Mouse (Mus musculus) midbrain, embryonic 10.5 days (tissue): ENCODE data around the gene Pcolce. TPM values are rescaled to one million over a fixed set of nuclear protein-coding genes. Genes with fewer than 3 reads are reported as not detected.

Source experiments
- DNase-seq: peaks from one replicate; pipeline ENCODE4 v3.0.0-alpha.2; 2017; ENCODE audit warnings: low spot score
- H3K27ac ChIP-seq: fragments of 300-500 bp; sonication (generic); replicated peaks from 2 replicates; pipeline ENCODE4 v1.5.1; 2016; ENCODE audit warnings: mild to moderate bottlenecking
- H3K27me3 ChIP-seq: fragments of 300-500 bp; sonication (generic); 2 replicates; pipeline ENCODE4 v1.6.1; 2016; ENCODE audit warnings: low read depth, mild to moderate bottlenecking; ENCODE audit not compliant: poor library complexity, severe bottlenecking
- H3K36me3 ChIP-seq: fragments of 300-500 bp; sonication (generic); 2 replicates; pipeline ENCODE4 v1.6.1; 2016; ENCODE audit warnings: mild to moderate bottlenecking, moderate library complexity
- H3K4me1 ChIP-seq: fragments of 300-500 bp; sonication (generic); 2 replicates; pipeline ENCODE4 v1.6.1; 2016
- H3K4me3 ChIP-seq: fragments of 300-500 bp; sonication (generic); 2 replicates; pipeline ENCODE4 v1.5.1; 2016; ENCODE audit warnings: mild to moderate bottlenecking, moderate library complexity
- H3K9me3 ChIP-seq: fragments of 300-500 bp; sonication (generic); replicated peaks from 2 replicates; pipeline ENCODE4 v1.6.1; 2016; ENCODE audit warnings: mild to moderate bottlenecking
- WGBS: fragments of 180-500 bp; shearing (Covaris S2); methylation state at CpG from one replicate; pipeline ENCODE4 v1.1.7; 2016; 5-methylcytosine and 5-hydroxymethylcytosine counted together
- polyA plus RNA-seq: library from polyadenylated mRNA; unstranded; fragments of >200 nt; fragmentation: Nextera tagmentation; extraction: Ambion mirVana; gene quantifications from 2 replicates; pipeline ENCODE4 v1.2.1, GENCODE M21; 2016

Pcolce gene
- 61.4 and 68.2 TPM in 2 replicates for polyA plus RNA-seq

DNA sequence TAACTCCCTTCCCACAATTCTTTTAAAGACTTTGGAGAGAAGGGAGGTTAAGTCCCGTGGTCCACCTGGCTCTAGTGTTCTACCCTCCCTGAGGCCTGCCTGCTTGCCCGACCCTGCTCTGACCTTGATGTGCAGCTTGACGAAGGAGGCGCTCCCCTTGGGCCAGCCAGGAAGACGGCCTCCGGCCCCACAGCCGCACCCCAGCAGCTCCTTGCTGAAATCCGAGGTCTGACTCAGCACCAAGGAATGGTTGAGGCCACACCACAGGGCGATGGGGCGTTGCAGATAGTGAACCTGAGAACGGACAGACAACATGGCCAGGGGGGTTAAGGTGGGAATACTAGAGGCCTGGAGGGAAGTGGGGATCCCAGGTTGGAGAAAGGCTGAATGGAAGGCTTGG, at the start of gene Pcolce:
Pcolce (minus strand) TSS at position 235 of the 400 bp plus-strand sequence.
- H3K36me3 ChIP-seq: no peaks in the 10 kb centered on the region
- peaks cover 19% of the 10 kb centered on the region for H3K27me3 ChIP-seq
- peaks cover 50% of the 10 kb centered on the region for H3K4me1 ChIP-seq
- DNase-seq: no peak
- H3K4me3 ChIP-seq: no peak within 1 kb of the TSS; the same call in 1 of the 2 replicates
- no peaks in the 10 kb centered on the region for H3K9me3 ChIP-seq
- H3K27ac ChIP-seq: peak within 1 kb of the TSS; percentile 76
- WGBS: 65% methylated on average over 11 of the region's 11 CpGs

DNA sequence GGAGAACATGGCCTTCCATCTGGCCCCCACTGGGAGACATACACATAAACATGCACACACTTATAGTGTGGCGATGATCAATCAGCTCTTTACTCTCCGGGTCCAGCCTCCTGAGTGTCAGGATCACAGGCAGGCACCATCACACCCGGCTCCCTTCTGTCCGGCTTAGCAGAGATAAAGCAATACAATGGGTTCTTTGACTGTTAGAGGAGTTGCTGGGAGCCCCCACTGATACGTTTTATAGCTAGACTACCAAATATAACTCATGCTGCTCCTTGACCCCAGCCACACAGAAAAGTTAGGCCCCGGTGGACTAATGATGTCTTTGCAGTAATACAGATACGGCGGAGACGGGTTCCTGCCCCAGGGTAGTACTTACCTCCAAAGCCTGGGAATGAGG, 49.5 kb upstream of the Pcolce start:
- Histone ChIP-seq H3K27ac (no peak overlapping the region), H3K4me3 (no peak overlapping the region), H3K9me3 (no peaks in the 10 kb centered on the region), H3K4me1 (no peaks in the 10 kb centered on the region), H3K27me3 (no peaks in the 10 kb centered on the region), H3K36me3 (peaks cover 100% of the 10 kb centered on the region)
- DNase-seq: no peak
- WGBS: 85% methylated on average over 9 of the region's 9 CpGs

- H3K4me1 ChIP-seq: no peaks in the 10 kb centered on the region
- H3K36me3 ChIP-seq: peaks cover 82% of the 10 kb centered on the region
- WGBS: 88% methylated on average over 6 of the region's 6 CpGs
- no peak overlapping the region for H3K27ac ChIP-seq
- no peaks in the 10 kb centered on the region for H3K27me3 ChIP-seq
- H3K4me3 ChIP-seq: no peak overlapping the region
- no peak for DNase-seq
- H3K9me3 ChIP-seq: no peaks in the 10 kb centered on the region
These were observed 46.6 kb upstream of the Pcolce start for GRCm38 (mm10) chr5:137660064-137660688.

- Histone ChIP-seq H3K4me1 (no peaks in the 10 kb centered on the region), H3K9me3 (no peaks in the 10 kb centered on the region), H3K4me3 (no peak overlapping the region), H3K27ac (no peak overlapping the region), H3K27me3 (no peaks in the 10 kb centered on the region), H3K36me3 (peaks cover 80% of the 10 kb centered on the region)
- 38% methylated on average over 6 of the region's 6 CpGs for WGBS
- DNase-seq: peak; percentile 55
These were observed 43.4 kb upstream of the Pcolce start for GRCm38 (mm10) chr5:137656977-137657376.

GRCm38 (mm10) chr5:137654746-137655145, 41.2 kb upstream of the Pcolce start:
- Histone ChIP-seq H3K4me1 (peaks cover 18% of the 10 kb centered on the region), H3K27ac (no peak overlapping the region), H3K9me3 (no peaks in the 10 kb centered on the region), H3K27me3 (no peaks in the 10 kb centered on the region), H3K36me3 (peaks cover 69% of the 10 kb centered on the region), H3K4me3 (no peak overlapping the region)
- no peak for DNase-seq
- 81% methylated on average over 7 of the region's 7 CpGs for WGBS

DNA sequence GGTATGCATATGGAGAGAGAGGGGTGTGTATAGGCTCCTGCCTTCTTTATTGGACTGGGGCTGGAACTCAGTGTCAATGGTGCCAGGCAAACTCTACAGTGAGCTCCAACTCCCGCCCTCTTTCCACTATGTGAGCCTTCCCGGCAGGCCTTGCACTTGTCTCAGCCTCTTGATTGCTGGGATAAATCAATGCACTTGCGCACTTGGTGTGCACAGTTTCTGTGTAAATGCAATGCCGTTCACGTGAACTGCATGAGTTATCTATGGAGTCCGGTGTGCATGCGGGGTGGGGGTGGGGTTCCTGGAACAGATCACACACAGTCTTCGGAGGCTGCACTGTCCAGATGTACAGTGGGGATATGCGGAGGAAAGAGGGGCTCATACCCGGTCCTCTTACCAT, 39.8 kb upstream of the Pcolce start:
- Histone ChIP-seq H3K27me3 (no peaks in the 10 kb centered on the region), H3K4me1 (peaks cover 31% of the 10 kb centered on the region), H3K9me3 (no peaks in the 10 kb centered on the region), H3K36me3 (peaks cover 55% of the 10 kb centered on the region), H3K27ac (no peak overlapping the region), H3K4me3 (no peak overlapping the region)
- 95% methylated on average over 10 of the region's 10 CpGs for WGBS
- DNase-seq: no peak

DNA sequence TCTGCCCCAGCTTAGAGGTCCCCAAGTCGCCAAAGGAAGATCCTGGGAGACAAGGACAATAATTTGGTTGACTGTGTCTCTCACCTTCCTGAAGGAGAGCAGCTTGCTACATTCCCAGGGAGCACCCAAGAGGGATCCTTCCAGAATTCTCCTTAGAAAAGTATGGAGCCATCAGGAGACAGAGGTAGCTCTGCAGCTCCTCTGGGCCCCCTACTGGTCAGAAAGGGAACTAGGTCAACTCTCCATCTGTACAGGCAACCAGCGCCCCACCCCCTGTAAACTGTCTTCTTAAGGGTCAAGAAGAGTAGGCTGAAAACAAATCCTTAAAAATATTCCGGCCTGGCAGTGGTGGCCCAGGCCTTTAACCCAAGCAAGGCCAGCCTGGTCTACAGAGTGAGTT, 38.9 kb upstream of the Pcolce start:
- peaks cover 50% of the 10 kb centered on the region for H3K36me3 ChIP-seq
- H3K4me1 ChIP-seq: peaks cover 31% of the 10 kb centered on the region
- no peak overlapping the region for H3K4me3 ChIP-seq
- H3K27ac ChIP-seq: no peak overlapping the region
- 19% methylated on average over 3 of the region's 3 CpGs for WGBS
- no peaks in the 10 kb centered on the region for H3K9me3 ChIP-seq
- DNase-seq: peak; percentile 68
- peaks cover under 1% of the 10 kb centered on the region; the same call in 1 of the 2 replicates for H3K27me3 ChIP-seq

- H3K27ac ChIP-seq: peak overlapping the region; percentile 29
- no peaks in the 10 kb centered on the region for H3K9me3 ChIP-seq
- peaks cover 39% of the 10 kb centered on the region for H3K36me3 ChIP-seq
- H3K4me3 ChIP-seq: peak overlapping the region; percentile 18
- H3K27me3 ChIP-seq: peaks cover 26% of the 10 kb centered on the region
- peak; percentile 38 for DNase-seq
- H3K4me1 ChIP-seq: peaks cover 41% of the 10 kb centered on the region
- WGBS: 10% methylated on average over 18 of the region's 18 CpGs
These were observed 36.3 kb upstream of the Pcolce start for GRCm38 (mm10) chr5:137649669-137650571.

GRCm38 (mm10) chr5:137649251-137649650, 35.7 kb upstream of the Pcolce start:
- Histone ChIP-seq H3K4me1 (peaks cover 46% of the 10 kb centered on the region), H3K9me3 (no peaks in the 10 kb centered on the region), H3K36me3 (peaks cover 33% of the 10 kb centered on the region), H3K27me3 (peaks cover 33% of the 10 kb centered on the region), H3K27ac (no peak overlapping the region), H3K4me3 (no peak overlapping the region)
- 38% methylated on average over 4 of the region's 4 CpGs for WGBS
- DNase-seq: no peak

GRCm38 (mm10) chr5:137647827-137648601, 34.4 kb upstream of the Pcolce start:
- no peaks in the 10 kb centered on the region for H3K9me3 ChIP-seq
- WGBS: 80% methylated on average over 9 of the region's 9 CpGs

GRCm38 (mm10) chr5:137645652-137646091, 32.1 kb upstream of the Pcolce start, which contains the start of gene Irs3:
Gene Irs3 (minus strand): TSS chr5:137645714.
- Histone ChIP-seq H3K9me3 (no peaks in the 10 kb centered on the region), H3K4me3 (peak within 1 kb of the TSS; percentile 45), H3K4me1 (peaks cover 39% of the 10 kb centered on the region), H3K27me3 (peaks cover 55% of the 10 kb centered on the region), H3K27ac (no peak within 1 kb of the TSS), H3K36me3 (peaks cover 22% of the 10 kb centered on the region)
- WGBS: 12% methylated on average over 11 of the region's 11 CpGs
- DNase-seq: no peak

More at GRCm38 (mm10) chr5:137647827-137648601, 34.4 kb upstream of the Pcolce start:
- Histone ChIP-seq H3K27ac (no peak overlapping the region), H3K4me3 (no peak overlapping the region), H3K27me3 (peaks cover 45% of the 10 kb centered on the region), H3K4me1 (peaks cover 48% of the 10 kb centered on the region), H3K36me3 (peaks cover 20% of the 10 kb centered on the region)
- no peak for DNase-seq

DNA sequence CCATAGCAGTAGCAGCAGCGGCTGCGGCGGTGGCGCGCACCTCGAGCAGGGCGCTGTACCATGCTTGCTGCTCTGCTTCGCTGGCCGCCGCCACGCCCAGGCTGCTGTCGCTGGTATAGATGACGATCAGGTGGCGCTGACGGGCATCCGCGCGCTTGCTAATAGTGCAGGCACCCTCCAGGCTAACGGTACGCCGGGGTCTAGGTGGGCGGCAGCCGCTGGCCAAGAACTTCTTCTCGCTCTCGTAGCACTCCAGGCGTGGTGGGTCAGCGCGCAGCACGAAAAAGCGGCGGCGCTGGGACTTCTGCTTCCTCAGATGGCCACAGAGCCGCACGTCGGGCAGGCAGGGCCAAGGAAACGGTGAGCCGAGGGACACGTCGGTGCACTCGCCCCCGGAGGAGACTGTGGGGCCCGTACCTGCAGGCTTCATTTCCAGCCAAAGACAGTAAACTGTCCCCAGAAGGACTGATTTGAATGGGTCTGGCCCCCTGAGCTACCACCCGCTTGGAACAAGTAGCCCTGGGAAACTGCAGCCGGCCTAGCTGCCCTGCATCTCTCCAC, 31.6 kb upstream of the Pcolce start:
- 4% methylated on average over 44 of the region's 44 CpGs for WGBS
- peaks cover 55% of the 10 kb centered on the region for H3K27me3 ChIP-seq
- peaks cover 34% of the 10 kb centered on the region for H3K4me1 ChIP-seq
- H3K27ac ChIP-seq: no peak overlapping the region
- H3K9me3 ChIP-seq: no peaks in the 10 kb centered on the region
- peak; percentile 47 for DNase-seq
- H3K4me3 ChIP-seq: peak overlapping the region; percentile 45
- H3K36me3 ChIP-seq: peaks cover 27% of the 10 kb centered on the region
